Mouse (Mus musculus): Measurements from ENCODE around the gene Ubald2. TPM values are rescaled to one million over a fixed set of nuclear protein-coding genes. Genes with fewer than 3 reads are reported as not detected.

Gene Ubald2
- polyA plus RNA-seq, 1 experiment from 2014 or later, result 26.6 TPM

GRCm38 (mm10) chr11:116478978-116479377, 45.1 kb downstream of the Ubald2 start:
- H3K27me3 ChIP-seq, result no peaks in the 10 kb centered on the region
- no peak overlapping the region for H3K4me3 ChIP-seq
- H3K36me3 ChIP-seq, result peaks cover 94% of the 10 kb centered on the region
- H3K27ac ChIP-seq, result no peak overlapping the region
- WGBS, result 90% methylated on average over 7 of the region's 7 CpGs
- H3K9ac ChIP-seq, result no peak overlapping the region
- no peaks in the 10 kb centered on the region for H3K9me3 ChIP-seq
- no peaks in the 10 kb centered on the region for H3K4me1 ChIP-seq
- H3K4me2 ChIP-seq, result no peak overlapping the region
- no peak for ATAC-seq (ENCODE audit: insufficient number of reproducible peaks, low FRiP score, low TSS enrichment, low read depth)

GRCm38 (mm10) chr11:116479832-116480231, 45.9 kb downstream of the Ubald2 start:
- no peak overlapping the region for H3K9ac ChIP-seq
- H3K4me1 ChIP-seq, result no peaks in the 10 kb centered on the region
- WGBS, result 58% methylated on average over 8 of the region's 8 CpGs
- H3K9me3 ChIP-seq, result no peaks in the 10 kb centered on the region
- H3K27me3 ChIP-seq, result no peaks in the 10 kb centered on the region
- H3K36me3 ChIP-seq, result peaks cover 97% of the 10 kb centered on the region
- H3K4me2 ChIP-seq, result no peak overlapping the region
- no peak for ATAC-seq (ENCODE audit: insufficient number of reproducible peaks, low FRiP score, low TSS enrichment, low read depth)
- no peak overlapping the region for H3K4me3 ChIP-seq
- H3K27ac ChIP-seq, result no peak overlapping the region

DNA sequence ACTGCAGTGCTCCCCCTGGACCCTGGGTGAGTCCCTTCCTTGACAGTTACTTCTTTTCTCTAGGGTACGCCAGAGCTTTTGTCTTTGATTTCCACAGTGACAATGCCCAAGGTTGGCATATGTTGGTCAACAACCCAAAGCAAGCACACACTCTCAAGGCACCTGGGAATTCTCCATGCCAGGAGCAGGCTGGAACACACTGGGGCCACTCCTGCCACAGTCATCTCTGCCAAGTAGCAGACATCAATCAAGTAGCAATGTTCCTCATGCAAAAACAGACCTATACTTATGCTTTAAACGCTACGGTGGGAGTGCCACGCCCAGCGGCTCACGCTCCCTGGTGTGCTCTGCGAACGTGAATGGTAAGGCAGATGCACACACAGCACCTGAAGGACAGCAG, 47.1 kb downstream of the Ubald2 start:
- H3K4me1 ChIP-seq, result no peaks in the 10 kb centered on the region
- no peaks in the 10 kb centered on the region for H3K27me3 ChIP-seq
- H3K27ac ChIP-seq, result no peak overlapping the region
- no peaks in the 10 kb centered on the region for H3K9me3 ChIP-seq
- no peak overlapping the region for H3K4me2 ChIP-seq
- ATAC-seq (ENCODE audit: insufficient number of reproducible peaks, low FRiP score, low TSS enrichment, low read depth), result no peak
- 94% methylated on average over 8 of the region's 8 CpGs for WGBS
- H3K36me3 ChIP-seq, result peaks cover 97% of the 10 kb centered on the region
- no peak overlapping the region for H3K4me3 ChIP-seq
- H3K9ac ChIP-seq, result no peak overlapping the region

- Histone ChIP-seq H3K36me3 (peaks cover 97% of the 10 kb centered on the region), H3K27me3 (no peaks in the 10 kb centered on the region), H3K27ac (no peak overlapping the region), H3K4me2 (no peak overlapping the region), H3K9ac (no peak overlapping the region), H3K4me3 (no peak overlapping the region), H3K9me3 (no peaks in the 10 kb centered on the region), H3K4me1 (no peaks in the 10 kb centered on the region)
- no peak for ATAC-seq (ENCODE audit: insufficient number of reproducible peaks, low FRiP score, low TSS enrichment, low read depth)
- 87% methylated on average over 7 of the region's 7 CpGs for WGBS
Measured at GRCm38 (mm10) chr11:116481776-116482175, 47.9 kb downstream of the Ubald2 start.

DNA sequence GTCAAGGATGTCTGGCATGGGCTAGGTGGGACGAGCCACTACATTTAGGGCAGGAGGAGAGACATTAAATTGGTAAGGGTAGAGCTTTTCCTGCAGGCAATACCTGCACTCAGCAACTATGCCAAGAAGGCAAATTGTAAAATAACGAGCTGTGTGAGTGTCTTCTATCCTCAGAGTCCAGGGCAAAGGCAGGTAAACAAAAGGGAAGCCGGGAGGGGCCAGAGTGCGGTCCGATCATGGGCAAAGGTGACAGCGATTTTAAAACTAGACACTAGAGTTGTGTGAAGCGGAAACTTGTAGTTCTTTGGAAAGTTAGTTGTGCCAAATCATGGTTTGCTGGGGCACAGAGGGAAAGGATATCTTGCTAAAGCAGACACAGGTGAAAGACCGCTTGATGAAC, 50.4 kb downstream of the Ubald2 start:
- Histone ChIP-seq H3K36me3 (peaks cover 83% of the 10 kb centered on the region), H3K4me2 (no peak overlapping the region), H3K4me1 (peaks cover 8% of the 10 kb centered on the region), H3K9me3 (no peaks in the 10 kb centered on the region), H3K27me3 (no peaks in the 10 kb centered on the region), H3K9ac (no peak overlapping the region), H3K4me3 (no peak overlapping the region), H3K27ac (no peak overlapping the region)
- ATAC-seq (ENCODE audit: insufficient number of reproducible peaks, low FRiP score, low TSS enrichment, low read depth), result no peak
- 87% methylated on average over 8 of the region's 8 CpGs for WGBS

DNA sequence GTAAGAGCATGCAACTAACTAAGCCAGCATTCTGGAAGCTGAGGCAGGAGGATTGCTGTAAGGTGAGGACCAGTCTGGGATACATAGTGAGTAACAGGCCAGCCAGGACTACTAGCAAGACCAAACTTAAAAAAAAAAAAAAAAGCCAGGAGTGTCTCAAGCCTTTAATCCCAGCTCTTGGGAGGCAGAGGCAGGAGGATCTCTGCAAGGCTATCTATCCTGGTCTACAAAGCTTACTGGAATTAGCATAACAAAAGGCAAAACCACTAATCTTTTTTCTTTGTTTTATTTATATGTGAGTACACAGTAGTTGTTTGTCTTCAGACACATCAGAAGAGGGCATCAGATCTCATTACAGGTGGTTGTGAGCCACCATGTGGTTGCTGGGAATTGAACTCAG, 54.3 kb downstream of the Ubald2 start:
- peaks cover 13% of the 10 kb centered on the region for H3K4me1 ChIP-seq
- H3K36me3 ChIP-seq, result peaks cover 47% of the 10 kb centered on the region
- no peaks in the 10 kb centered on the region for H3K9me3 ChIP-seq
- no peak overlapping the region for H3K4me3 ChIP-seq
- no peak overlapping the region for H3K4me2 ChIP-seq
- ATAC-seq (ENCODE audit: insufficient number of reproducible peaks, low FRiP score, low TSS enrichment, low read depth), result no peak
- H3K9ac ChIP-seq, result no peak overlapping the region
- H3K27ac ChIP-seq, result no peak overlapping the region
- H3K27me3 ChIP-seq, result no peaks in the 10 kb centered on the region

Other genes with a start within 250 kb of the Ubald2 start
- 80.8 and 86.6 TPM in 2 replicates for gene Ten1, start 235.2 kb upstream of the Ubald2 start, polyA plus RNA-seq (2015; fragmentation: Nextera tagmentation; extraction: Ambion mirVana)
- gene Acox1, start 235.0 kb upstream of the Ubald2 start, polyA plus RNA-seq (2015; fragmentation: Nextera tagmentation; extraction: Ambion mirVana), result 31.3 and 32.0 TPM in 2 replicates
- gene Evpl, start 196.0 kb upstream of the Ubald2 start, polyA plus RNA-seq (2015; fragmentation: Nextera tagmentation; extraction: Ambion mirVana), result 43.2 and 46.4 TPM in 2 replicates
- gene Srp68, start 159.9 kb upstream of the Ubald2 start, polyA plus RNA-seq (2015; fragmentation: Nextera tagmentation; extraction: Ambion mirVana), result 108 and 109 TPM in 2 replicates
- 0.41 and 0.62 TPM in 2 replicates for gene Galr2, start 153.2 kb upstream of the Ubald2 start, polyA plus RNA-seq (2015; fragmentation: Nextera tagmentation; extraction: Ambion mirVana)
- 66.2 and 73.8 TPM in 2 replicates for gene Exoc7, start 126.9 kb upstream of the Ubald2 start, polyA plus RNA-seq (2015; fragmentation: Nextera tagmentation; extraction: Ambion mirVana)
- 0.15 and 0.19 TPM in 2 replicates for gene Foxj1, start 98.7 kb upstream of the Ubald2 start, polyA plus RNA-seq (2015; fragmentation: Nextera tagmentation; extraction: Ambion mirVana)
- gene Rnf157, start 21.1 kb upstream of the Ubald2 start, polyA plus RNA-seq (2015; fragmentation: Nextera tagmentation; extraction: Ambion mirVana), result 9.9 and 12.3 TPM in 2 replicates
- gene Qrich2, start 32.1 kb downstream of the Ubald2 start, polyA plus RNA-seq (2015; fragmentation: Nextera tagmentation; extraction: Ambion mirVana), result 0.09 and 0.15 TPM in 2 replicates
- 134 and 138 TPM in 2 replicates for gene Prpsap1, start 60.1 kb downstream of the Ubald2 start, polyA plus RNA-seq (2015; fragmentation: Nextera tagmentation; extraction: Ambion mirVana)
- 7.7 and 11.2 TPM in 2 replicates for gene Sphk1, start 96.8 kb downstream of the Ubald2 start, polyA plus RNA-seq (2015; fragmentation: Nextera tagmentation; extraction: Ambion mirVana)
- gene Ube2o, start 147.4 kb downstream of the Ubald2 start, polyA plus RNA-seq (2015; fragmentation: Nextera tagmentation; extraction: Ambion mirVana), result 9.7 and 10.1 TPM in 2 replicates
- not detected in 2 replicates for gene Aanat, start 152.3 kb downstream of the Ubald2 start, polyA plus RNA-seq (2015; fragmentation: Nextera tagmentation; extraction: Ambion mirVana)
- gene Rhbdf2, start 192.9 kb downstream of the Ubald2 start, polyA plus RNA-seq (2015; fragmentation: Nextera tagmentation; extraction: Ambion mirVana), result 7.1 and 8.2 TPM in 2 replicates
- gene Prcd, start 219.4 kb downstream of the Ubald2 start, polyA plus RNA-seq (2015; fragmentation: Nextera tagmentation; extraction: Ambion mirVana), result 1.9 and 2.6 TPM in 2 replicates
- 20.1 and 22.2 TPM in 2 replicates for gene Cygb, start 220.2 kb downstream of the Ubald2 start, polyA plus RNA-seq (2015; fragmentation: Nextera tagmentation; extraction: Ambion mirVana)